Mouse (Mus musculus) granulocyte monocyte progenitor cell, adult 5-6 weeks (primary cell): Measurements from ENCODE around the gene Lypd6b. TPM values are rescaled to one million over a fixed set of nuclear protein-coding genes. Genes with fewer than 3 reads are reported as not detected.

Experiments
- ATAC-seq: replicated peaks from 2 replicates; pipeline ENCODE4 v1.8.0; 2016; ENCODE audit warnings: mild to moderate bottlenecking, moderate TSS enrichment, inconsistent platforms; ENCODE audit not compliant: poor library complexity, severe bottlenecking
- total RNA-seq, 2 experiments: library from RNA; stranded (forward) in 1 of 2; stranded (reverse) in 1 of 2; fragments of 200-712, 200-1000 nt in 1 of 2; fragments of >200 nt in 1 of 2; fragmentation: Nextera tagmentation in 1 of 2; gene quantifications; 2 replicates each; pipeline ENCODE4 v1.2.3; 2014 to 2017

The Lypd6b gene
- total RNA-seq, 2 experiments from 2014 or later = 0.10 TPM; not detected in 1

DNA sequence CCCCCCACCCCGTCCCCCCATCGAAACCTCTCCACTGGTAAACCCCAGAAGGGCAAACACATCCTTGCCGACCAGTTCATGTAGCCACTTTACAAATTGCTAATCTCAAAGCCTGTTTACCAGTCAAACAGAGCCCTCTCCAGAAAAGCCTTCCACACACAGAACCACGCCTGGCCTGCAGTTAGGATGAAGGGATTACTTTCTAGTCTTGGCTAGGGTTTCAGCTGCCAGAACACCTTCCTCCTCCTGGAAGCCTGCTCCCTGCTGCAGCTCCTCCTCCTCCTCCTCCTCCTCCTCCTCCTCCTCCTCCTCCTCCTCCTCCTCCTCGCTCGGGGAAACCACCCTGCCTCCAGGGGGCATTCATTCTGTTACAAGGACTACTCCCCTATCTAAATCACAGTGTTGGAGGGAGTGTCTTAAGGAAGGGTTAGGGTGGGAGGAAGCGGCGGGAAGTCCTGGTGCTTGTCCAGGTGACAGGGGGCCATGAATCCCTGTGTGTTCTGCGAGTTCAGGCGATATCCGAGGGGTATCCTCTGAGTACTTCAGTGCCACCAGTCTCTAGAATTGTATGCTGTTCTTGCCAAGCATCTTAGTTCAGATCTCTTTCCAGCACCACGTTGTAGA, 73.6 kb downstream of the Lypd6b start:
- ATAC-seq = no peak

DNA sequence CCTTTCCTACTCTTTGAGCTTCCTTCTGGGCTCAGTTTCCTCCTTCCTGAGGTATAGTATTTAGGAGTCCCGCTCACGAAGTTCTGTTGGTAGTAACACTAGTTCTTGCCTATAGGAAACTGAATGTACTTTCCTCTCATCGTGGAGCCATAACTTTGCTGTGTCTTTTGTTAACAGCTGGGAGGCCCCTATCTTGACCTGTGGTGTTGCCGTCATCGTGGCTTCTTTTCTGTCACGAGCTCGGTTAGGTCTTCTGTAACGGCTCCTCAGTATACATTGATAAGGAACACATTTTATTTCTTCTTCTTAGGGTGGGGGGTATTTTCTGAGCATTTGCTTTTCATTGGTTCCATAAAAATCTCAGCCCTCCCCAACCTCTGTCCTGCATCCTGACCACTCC, 74.2 kb downstream of the Lypd6b start:
- no peak for ATAC-seq

DNA sequence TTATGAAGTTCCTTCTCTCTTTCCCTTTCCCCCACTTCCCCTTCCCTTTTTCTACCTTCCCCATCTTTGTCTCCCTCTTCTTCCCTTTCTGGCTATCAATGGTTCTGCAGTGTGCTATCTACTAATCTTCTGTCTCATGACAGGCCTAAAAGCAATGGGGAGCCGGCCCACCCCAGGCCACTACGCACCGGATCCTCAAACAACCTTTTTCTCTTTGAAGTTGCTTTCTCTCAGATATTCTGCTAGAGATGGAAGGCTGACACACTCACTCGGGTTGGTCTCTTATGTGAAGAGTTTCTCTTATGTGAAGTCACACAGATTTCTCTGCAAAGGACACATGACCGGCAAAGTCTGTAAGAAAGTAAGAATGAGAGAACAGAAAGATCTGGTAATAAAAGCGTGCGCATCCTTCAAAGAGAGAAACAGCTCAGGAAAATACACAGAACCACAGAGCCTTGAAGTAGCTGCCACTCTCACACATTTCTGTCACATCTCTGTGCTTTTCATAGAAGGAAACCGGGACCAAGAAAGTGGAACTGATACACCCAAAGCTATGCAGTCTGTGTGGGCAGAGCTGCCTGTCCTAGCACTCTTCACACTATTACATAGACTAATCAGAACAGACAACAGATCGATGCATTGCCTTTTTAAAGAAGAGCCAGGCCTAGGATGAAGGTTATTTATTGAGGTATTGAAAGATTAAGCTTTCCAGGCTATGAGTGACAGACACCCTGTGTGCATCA, 80.8 kb downstream of the Lypd6b start:
- ATAC-seq = peak; percentile 55

DNA sequence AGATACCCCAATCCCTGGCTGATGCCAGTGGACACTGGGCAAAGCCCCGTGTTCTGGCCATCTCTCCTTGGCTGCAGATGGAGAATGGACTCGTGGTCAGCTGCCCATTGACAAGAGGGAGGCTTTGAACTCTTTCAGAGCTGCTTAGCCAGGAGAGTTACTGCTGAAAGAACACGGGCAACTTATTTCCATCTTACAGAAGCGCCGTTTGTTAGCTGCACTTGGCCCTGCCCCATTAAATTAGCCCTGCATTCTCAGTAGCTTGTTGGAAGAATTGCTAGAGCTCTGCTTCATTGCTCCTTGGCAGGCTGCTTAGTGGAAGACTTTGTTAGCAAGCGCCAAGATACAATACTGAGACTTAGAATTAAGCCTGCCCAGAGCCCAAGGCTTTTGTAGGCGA, 81.6 kb downstream of the Lypd6b start:
- no peak for ATAC-seq

DNA sequence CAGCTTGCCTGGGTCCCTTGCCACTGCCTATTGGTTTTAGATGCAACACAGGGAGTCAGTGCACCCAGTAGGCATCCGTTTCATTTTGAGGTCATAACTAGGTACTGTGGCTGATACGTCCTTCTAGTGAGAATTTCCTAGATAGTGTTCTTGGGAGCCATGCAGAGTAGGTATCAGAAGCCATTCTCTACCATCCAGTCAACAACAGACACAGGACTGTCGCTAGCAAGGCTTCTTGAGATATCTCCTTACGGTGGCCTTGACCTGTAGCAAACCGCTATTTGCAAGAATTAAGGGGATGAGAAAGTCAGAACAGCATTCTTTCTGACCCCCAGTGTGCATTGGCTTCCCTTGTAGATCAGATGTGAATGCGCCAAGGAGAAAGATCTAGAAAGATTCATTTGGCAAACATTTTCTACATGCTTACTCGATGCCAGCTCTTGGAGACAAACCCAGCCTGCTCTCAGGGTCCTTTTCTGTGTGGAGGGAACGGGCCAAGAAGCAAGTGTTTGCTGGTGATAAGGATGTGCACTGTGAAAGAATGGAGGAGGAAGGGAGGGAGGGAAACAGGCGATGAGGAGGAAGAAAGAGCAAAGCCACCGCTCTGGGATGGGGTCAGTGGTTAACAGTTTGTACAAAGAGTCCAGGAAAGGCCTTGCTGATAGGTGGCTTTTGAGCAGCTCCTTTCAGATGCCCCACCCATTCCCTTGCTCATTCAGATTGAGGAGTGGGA, 82.5 kb downstream of the Lypd6b start:
- ATAC-seq = no peak

GRCm38 (mm10) chr2:49871012-49871411, 83.5 kb downstream of the Lypd6b start:
- no peak for ATAC-seq

- peak; percentile 64 for ATAC-seq
These were observed 93.0 kb downstream of the Lypd6b start for GRCm38 (mm10) chr2:49880507-49880906.

DNA sequence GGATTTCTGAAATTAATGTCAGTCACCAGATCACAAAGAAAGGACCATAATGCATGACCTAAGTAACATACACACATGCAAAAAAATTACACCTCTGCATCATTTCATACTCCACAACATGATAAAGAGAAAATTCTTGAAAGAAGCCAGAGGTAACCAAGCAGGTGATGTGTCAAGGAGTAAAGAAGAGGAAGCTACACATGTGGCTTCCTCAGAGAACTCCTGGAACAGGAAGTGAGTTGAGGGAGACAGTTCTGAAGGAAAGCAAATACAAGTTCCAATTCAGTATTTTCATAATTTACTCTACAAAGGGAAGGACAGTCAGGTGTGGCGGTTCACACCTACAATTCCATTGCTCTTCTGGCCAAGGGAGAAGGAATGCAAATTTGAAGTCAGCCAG, 93.5 kb downstream of the Lypd6b start:
- peak; percentile 64 for ATAC-seq

DNA sequence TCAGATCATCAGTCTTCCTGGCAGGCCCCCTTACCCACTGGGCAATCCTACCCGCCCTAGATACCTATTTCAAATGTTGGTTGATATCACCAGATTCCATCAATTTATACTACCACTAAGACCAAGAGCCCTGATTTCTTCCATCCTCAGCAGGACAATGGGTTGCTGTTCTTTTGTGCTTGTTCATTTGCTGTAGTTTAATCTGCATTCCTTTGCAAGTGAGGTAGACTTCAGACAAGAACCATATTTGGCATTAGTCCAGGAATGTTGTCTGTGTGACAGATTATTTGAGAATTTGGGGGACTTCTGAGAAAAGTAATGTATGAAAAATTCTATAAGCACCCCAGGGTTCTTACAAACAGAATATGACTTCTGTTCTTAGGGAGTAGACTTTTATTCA, 95.0 kb downstream of the Lypd6b start:
- ATAC-seq = no peak

DNA sequence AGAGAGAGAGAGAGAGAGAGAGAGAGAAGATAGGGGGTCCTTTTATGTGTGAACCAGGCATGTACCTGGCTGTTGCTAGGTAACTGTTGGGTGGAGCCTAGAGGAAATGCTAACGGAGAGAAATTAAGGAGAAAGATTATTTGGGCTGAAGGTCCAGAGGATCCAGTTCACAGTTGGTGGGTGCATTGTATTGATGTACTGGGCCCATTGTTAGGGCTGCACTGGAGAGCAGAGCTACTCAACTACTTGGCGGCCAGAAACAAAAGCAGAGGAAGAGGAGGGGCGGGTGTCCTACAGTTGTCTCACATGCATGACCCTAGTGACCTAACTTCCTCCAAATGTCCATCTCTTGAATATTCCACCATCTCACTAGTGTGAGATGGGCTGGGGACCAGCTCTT, 96.5 kb downstream of the Lypd6b start:
- no peak for ATAC-seq

- peak; percentile 69 for ATAC-seq
These were observed 98.7 kb downstream of the Lypd6b start for GRCm38 (mm10) chr2:49886209-49886608.

GRCm38 (mm10) chr2:49888346-49888745, 100.9 kb downstream of the Lypd6b start:
- ATAC-seq = no peak

DNA sequence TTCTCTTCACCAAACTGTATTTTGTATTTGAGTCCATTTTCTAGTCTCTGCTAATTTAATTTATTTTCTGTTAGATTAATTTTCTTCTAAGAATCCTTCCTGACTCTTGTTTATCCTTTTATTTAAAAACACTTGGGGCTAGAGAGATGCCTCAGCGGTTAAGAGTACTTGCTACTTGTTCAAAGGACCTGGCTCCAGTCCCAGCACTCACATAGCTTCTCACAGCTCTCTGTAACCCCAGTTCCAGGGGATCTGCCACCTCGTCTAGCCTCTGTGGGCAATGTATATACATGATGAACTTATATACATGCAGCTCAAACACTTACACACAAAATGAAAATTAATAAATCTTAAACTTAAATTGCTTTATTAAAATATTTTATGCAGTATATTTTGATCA, 103.2 kb downstream of the Lypd6b start:
- no peak for ATAC-seq

GRCm38 (mm10) chr2:49909838-49910407, 122.4 kb downstream of the Lypd6b start:
- no peak for ATAC-seq

GRCm38 (mm10) chr2:49911296-49912034, 124.0 kb downstream of the Lypd6b start:
- ATAC-seq = no peak

DNA sequence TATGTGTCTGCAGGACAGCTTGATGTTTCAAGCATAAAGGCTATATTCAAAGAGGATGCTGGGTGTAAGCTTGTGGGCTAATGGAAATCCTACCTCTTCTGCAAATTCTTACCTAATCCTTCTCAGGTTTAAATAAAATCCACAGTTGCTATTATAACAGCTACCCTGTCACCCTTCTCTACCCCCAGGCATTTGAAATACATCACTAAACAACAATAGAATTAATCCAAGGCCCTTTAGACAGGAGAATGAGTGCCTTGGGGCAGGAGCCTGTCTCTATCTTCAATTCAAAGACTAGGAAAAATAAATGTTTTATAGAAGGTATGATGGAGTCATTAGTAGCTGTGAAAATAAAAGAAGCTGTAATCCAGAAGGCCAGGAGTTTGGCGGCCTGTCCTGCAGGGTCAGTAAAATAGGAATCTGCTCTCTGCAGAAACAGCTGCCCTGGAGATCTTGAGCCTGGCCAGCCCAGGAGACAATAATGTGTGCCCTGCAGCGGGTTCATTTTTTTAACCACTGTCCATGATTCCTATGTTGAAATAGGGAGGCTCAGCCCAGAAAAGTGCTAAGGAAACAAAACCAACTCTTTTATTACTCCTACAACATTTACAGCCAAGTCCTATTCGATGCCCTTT, 124.9 kb downstream of the Lypd6b start:
- ATAC-seq = no peak

DNA sequence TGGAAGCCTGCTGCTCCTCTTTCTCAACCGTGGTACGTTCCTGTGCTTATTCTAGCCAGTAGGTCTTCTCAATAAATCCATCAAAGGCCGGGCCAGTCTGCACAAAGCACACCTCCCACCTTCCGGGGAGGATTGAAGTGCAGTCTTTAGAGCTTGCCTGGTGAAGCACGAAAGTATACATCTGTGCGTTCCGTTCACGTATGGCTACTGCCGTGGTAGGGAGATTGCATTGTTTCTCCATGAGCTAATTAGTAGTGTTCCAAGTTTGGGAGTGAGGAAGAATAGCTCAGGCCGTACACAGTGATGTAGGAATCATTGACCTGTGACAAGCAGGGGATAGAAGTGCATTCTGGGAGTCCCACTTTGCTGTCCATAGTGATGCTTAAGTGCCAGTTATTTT, 130.0 kb downstream of the Lypd6b start:
- ATAC-seq = no peak

GRCm38 (mm10) chr2:49918132-49918531, 130.6 kb downstream of the Lypd6b start:
- no peak for ATAC-seq

- no peak for ATAC-seq
These were observed 131.2 kb downstream of the Lypd6b start for GRCm38 (mm10) chr2:49918692-49919091.

DNA sequence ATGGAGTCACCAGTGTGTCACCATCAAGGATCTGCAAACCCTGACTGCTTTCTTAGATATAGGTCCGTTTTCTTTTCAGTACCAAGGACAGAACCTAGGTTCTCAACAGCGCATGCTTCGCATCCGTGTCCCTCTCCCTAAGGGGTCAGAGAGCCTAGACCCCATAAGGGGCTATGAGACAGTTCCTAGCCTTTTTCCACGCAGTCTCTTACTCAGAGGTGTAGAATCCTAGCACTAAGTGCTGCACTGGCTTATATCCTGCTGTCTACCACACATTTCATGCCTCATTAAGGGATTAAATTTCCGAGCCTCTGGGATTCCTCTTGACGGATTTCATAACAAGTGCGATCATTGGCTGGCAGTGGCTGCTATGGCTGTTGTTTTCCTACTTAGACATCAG, 134.5 kb downstream of the Lypd6b start:
- no peak for ATAC-seq
